Mouse (Mus musculus) embryonic facial prominence, embryonic 11.5 days (tissue): ENCODE data around the gene Pnn. TPM values are rescaled to one million over a fixed set of nuclear protein-coding genes. Genes with fewer than 3 reads are reported as not detected.

Experiments
- ATAC-seq: fragments of 200-750 bp; cut with Nextera tagmentation; replicated peaks from 2 replicates; pipeline ENCODE4 v1.8.0; 2017; ENCODE audit warnings: low read depth; ENCODE audit not compliant: insufficient number of reproducible peaks, low FRiP score, low TSS enrichment
- DNase-seq: peaks from one replicate; pipeline ENCODE4 v3.0.0-alpha.2; 2015; ENCODE audit warnings: low spot score
- H3K27ac ChIP-seq: fragments of 300-500 bp; sonication (generic); replicated peaks from 2 replicates; pipeline ENCODE4 v1.5.1; 2014; ENCODE audit warnings: mild to moderate bottlenecking, low read depth, low read length, control low read depth
- H3K27me3 ChIP-seq: fragments of 300-500 bp; sonication (generic); 2 replicates; pipeline ENCODE4 v1.6.1; 2014; ENCODE audit warnings: mild to moderate bottlenecking, low read length, moderate library complexity, mixed read lengths; ENCODE audit not compliant: control insufficient read depth, insufficient read depth
- H3K36me3 ChIP-seq: fragments of 300-500 bp; sonication (generic); replicated peaks from 2 replicates; pipeline ENCODE4 v1.6.1; 2014; ENCODE audit warnings: low read depth, mild to moderate bottlenecking, low read length, moderate library complexity, mixed read lengths; ENCODE audit not compliant: control insufficient read depth, insufficient read depth
- H3K4me1 ChIP-seq: fragments of 300-500 bp; sonication (generic); 2 replicates; pipeline ENCODE4 v1.6.1; 2014; ENCODE audit warnings: low read length, mixed read lengths; ENCODE audit not compliant: control insufficient read depth, insufficient read depth
- H3K4me2 ChIP-seq: fragments of 300-500 bp; sonication (generic); 2 replicates; pipeline ENCODE4 v1.6.1; 2014; ENCODE audit warnings: low read depth, mild to moderate bottlenecking, control low read depth, low read length, moderate library complexity
- H3K4me3 ChIP-seq: fragments of 300-500 bp; sonication (generic); 2 replicates; pipeline ENCODE4 v1.5.1; 2014; ENCODE audit warnings: low read depth, low read length, control low read depth
- H3K9ac ChIP-seq: fragments of 300-500 bp; sonication (generic); replicated peaks from 2 replicates; pipeline ENCODE4 v1.6.1; 2014; ENCODE audit warnings: mild to moderate bottlenecking, control low read depth, low read length
- H3K9me3 ChIP-seq: fragments of 300-500 bp; sonication (generic); replicated peaks from 2 replicates; pipeline ENCODE4 v1.6.1; 2016; ENCODE audit warnings: mild to moderate bottlenecking, low read length, inconsistent platforms, mixed read lengths; ENCODE audit not compliant: control insufficient read depth
- WGBS: fragments of 180-500 bp; shearing (Covaris S2); extraction: QIAGEN DNeasy Blood & Tissue Kit; methylation state at CpG from one replicate; pipeline ENCODE4 v1.1.7; 2014; 5-methylcytosine and 5-hydroxymethylcytosine counted together
- polyA plus RNA-seq: library from polyadenylated mRNA; unstranded; fragments of >200 nt; fragmentation: Nextera tagmentation; extraction: Ambion mirVana; gene quantifications from 2 replicates; pipeline ENCODE4 v1.2.1, GENCODE M21; 2014

Gene Pnn
- polyA plus RNA-seq, 1 experiment from 2014 or later, result 116 TPM

GRCm38 (mm10) chr12:59106491-59106890 lies 39.8 kb downstream of the Pnn start:
- H3K4me1 ChIP-seq, result no peaks in the 10 kb centered on the region
- no peaks in the 10 kb centered on the region for H3K9me3 ChIP-seq
- ATAC-seq (no peak), DNase-seq (no peak)
- H3K4me2 ChIP-seq, result no peak overlapping the region
- H3K27ac ChIP-seq, result no peak overlapping the region
- 92% methylated on average over 5 of the region's 5 CpGs for WGBS
- H3K4me3 ChIP-seq, result no peak overlapping the region
- H3K9ac ChIP-seq, result no peak overlapping the region
- no peaks in the 10 kb centered on the region for H3K27me3 ChIP-seq
- no peaks in the 10 kb centered on the region for H3K36me3 ChIP-seq

- WGBS, result 81% methylated on average over 4 of the region's 4 CpGs
- Histone ChIP-seq H3K9me3 (no peaks in the 10 kb centered on the region), H3K9ac (no peak overlapping the region), H3K4me1 (no peaks in the 10 kb centered on the region), H3K27ac (no peak overlapping the region), H3K27me3 (no peaks in the 10 kb centered on the region), H3K4me3 (no peak overlapping the region), H3K36me3 (no peaks in the 10 kb centered on the region), H3K4me2 (no peak overlapping the region)
- DNase-seq (no peak), ATAC-seq (no peak)
Observed at GRCm38 (mm10) chr12:59107926-59108325, 41.2 kb downstream of the Pnn start.

- no peak overlapping the region for H3K4me2 ChIP-seq
- WGBS, result 88% methylated on average over 3 of the region's 3 CpGs
Observed at GRCm38 (mm10) chr12:59117184-59117583, 50.5 kb downstream of the Pnn start.

More at GRCm38 (mm10) chr12:59117184-59117583, 50.5 kb downstream of the Pnn start:
- ATAC-seq (no peak), DNase-seq (no peak)
- Histone ChIP-seq H3K27ac (no peak overlapping the region), H3K27me3 (no peaks in the 10 kb centered on the region), H3K9ac (no peak overlapping the region), H3K9me3 (no peaks in the 10 kb centered on the region), H3K36me3 (no peaks in the 10 kb centered on the region), H3K4me1 (no peaks in the 10 kb centered on the region), H3K4me3 (no peak overlapping the region)

Other genes starting within 250 kb of the Pnn start
- 89.9 and 94.7 TPM in 2 replicates for gene Sec23a, start 54.9 kb upstream of the Pnn start, polyA plus RNA-seq
- gene Gemin2, start 53.5 kb upstream of the Pnn start, polyA plus RNA-seq, result 29.4 and 30.3 TPM in 2 replicates
- gene Trappc6b, start 5.4 kb upstream of the Pnn start, polyA plus RNA-seq, result 52.6 and 59.5 TPM in 2 replicates
- gene Mia2, start 28.9 kb downstream of the Pnn start, polyA plus RNA-seq, result 62.8 and 71.9 TPM in 2 replicates
- 9.2 and 9.6 TPM in 2 replicates for gene Fbxo33, start 152.8 kb downstream of the Pnn start, polyA plus RNA-seq